Mouse (Mus musculus): ENCODE measurements at regions not wholly inside any gene's neighbourhood (a gene's known extent, or its start where the extent isn't known, plus 50 kb on each side); places are given as distances from the start of the nearest gene placed in this dataset.

- TF ChIP-seq CHD2 (IDR thresholded peaks at IDR 0.05; ENCODE audit: low read length) (no peak), E2F4 (IDR thresholded peaks at IDR 0.05; ENCODE audit: borderline replicate concordance, low read depth, low read length) (no peak), TAL1 (IDR thresholded peaks at IDR 0.05; ENCODE audit: low read length) (no peak), RAD21 (IDR thresholded peaks at IDR 0.05; ENCODE audit: low read depth, low read length) (no peak), MXI1 (IDR thresholded peaks at IDR 0.05; ENCODE audit: low read depth, low read length) (no peak), GATA1 (IDR thresholded peaks at IDR 0.05; ENCODE audit: low read depth, low read length) (no peak), SIN3A (IDR thresholded peaks at IDR 0.05; ENCODE audit: low read length) (no peak), UBTF (IDR thresholded peaks at IDR 0.05; ENCODE audit: borderline replicate concordance, insufficient read depth, low read depth, low read length) (no peak), CHD1 (IDR thresholded peaks at IDR 0.05; ENCODE audit: low read depth, low read length) (no peak), MAX (IDR thresholded peaks at IDR 0.05; ENCODE audit: low read length) (no peak), BHLHE40 (IDR thresholded peaks at IDR 0.05; ENCODE audit: borderline replicate concordance, low read depth, low read length) (no peak), ZKSCAN1 (IDR thresholded peaks at IDR 0.05; ENCODE audit: low read depth, low read length) (no peak), HCFC1 (IDR thresholded peaks at IDR 0.05; ENCODE audit: low read depth, low read length) (no peak), TBP (IDR thresholded peaks at IDR 0.05; ENCODE audit: low read depth, low read length) (no peak)
- no peak overlapping the region for H3K4me3 ChIP-seq (ENCODE audit: control insufficient read depth in 1 of 2, insufficient read depth in 1 of 2, low read depth in 2 of 2, low read length in 2 of 2)
These were observed 817.3 kb downstream of the Fam181b start for GRCm38 (mm10) chr7:93896921-93897320.

GRCm38 (mm10) chr7:93902770-93903169 is 823.1 kb downstream of the Fam181b start:
- Histone ChIP-seq H3K79me2 (ENCODE audit: control insufficient read depth, insufficient read depth, low read length, poor library complexity) (no peaks in the 10 kb centered on the region), H3K9me3 (replicated peaks; ENCODE audit: insufficient read depth, low read length) (no peaks in the 10 kb centered on the region), H3K9ac (ENCODE audit: control insufficient read depth, low read depth, low read length, poor library complexity, severe bottlenecking) (no peak overlapping the region), H3K27me3 (ENCODE audit: control insufficient read depth in 1 of 2, insufficient read depth in 2 of 2, low read length in 2 of 2) (no peaks in the 10 kb centered on the region), H3K4me1 (ENCODE audit: control insufficient read depth in 1 of 2, insufficient read depth in 2 of 2, low read length in 2 of 2) (no peaks in the 10 kb centered on the region), H3K36me3 (ENCODE audit: control insufficient read depth in 1 of 2, insufficient read depth in 2 of 2, low read length in 2 of 2) (no peaks in the 10 kb centered on the region), H3K27ac (ENCODE audit: control insufficient read depth, low read depth, low read length) (no peak overlapping the region), H3K4me3 (ENCODE audit: control insufficient read depth in 1 of 2, insufficient read depth in 1 of 2, low read depth in 2 of 2, low read length in 2 of 2) (no peak overlapping the region)
- TF ChIP-seq RAD21 (IDR thresholded peaks at IDR 0.05; ENCODE audit: low read depth, low read length): no peak
- TF ChIP-seq POLR2A (IDR thresholded peaks at IDR 0.05; ENCODE audit: control insufficient read depth in 1 of 2, insufficient read depth in 1 of 2, low read depth in 1 of 2, low read length in 2 of 2, poor library complexity in 1 of 2): no peak
- DNase-seq (ENCODE audit: low read depth, low spot score): no peak

More at GRCm38 (mm10) chr7:93896921-93897320, 817.3 kb downstream of the Fam181b start:
- Histone ChIP-seq H3K79me2 (ENCODE audit: control insufficient read depth, insufficient read depth, low read length, poor library complexity) (no peaks in the 10 kb centered on the region), H3K4me1 (ENCODE audit: control insufficient read depth in 1 of 2, insufficient read depth in 2 of 2, low read length in 2 of 2) (no peaks in the 10 kb centered on the region), H3K36me3 (ENCODE audit: control insufficient read depth in 1 of 2, insufficient read depth in 2 of 2, low read length in 2 of 2) (no peaks in the 10 kb centered on the region), H3K27ac (ENCODE audit: control insufficient read depth, low read depth, low read length) (no peak overlapping the region), H3K27me3 (ENCODE audit: control insufficient read depth in 1 of 2, insufficient read depth in 2 of 2, low read length in 2 of 2) (no peaks in the 10 kb centered on the region), H3K9me3 (replicated peaks; ENCODE audit: insufficient read depth, low read length) (no peaks in the 10 kb centered on the region), H3K9ac (ENCODE audit: control insufficient read depth, low read depth, low read length, poor library complexity, severe bottlenecking) (no peak overlapping the region)
- no peak for DNase-seq (ENCODE audit: low read depth, low spot score)

- Histone ChIP-seq H3K27ac (ENCODE audit: control insufficient read depth, low read depth, low read length) (no peak overlapping the region), H3K4me1 (ENCODE audit: control insufficient read depth in 1 of 2, insufficient read depth in 2 of 2, low read length in 2 of 2) (no peaks in the 10 kb centered on the region), H3K79me2 (ENCODE audit: control insufficient read depth, insufficient read depth, low read length, poor library complexity) (no peaks in the 10 kb centered on the region), H3K9me3 (replicated peaks; ENCODE audit: insufficient read depth, low read length) (no peaks in the 10 kb centered on the region), H3K9ac (ENCODE audit: control insufficient read depth, low read depth, low read length, poor library complexity, severe bottlenecking) (no peak overlapping the region), H3K27me3 (ENCODE audit: control insufficient read depth in 1 of 2, insufficient read depth in 2 of 2, low read length in 2 of 2) (no peaks in the 10 kb centered on the region), H3K4me3 (ENCODE audit: control insufficient read depth in 1 of 2, insufficient read depth in 1 of 2, low read depth in 2 of 2, low read length in 2 of 2) (no peak overlapping the region), H3K36me3 (ENCODE audit: control insufficient read depth in 1 of 2, insufficient read depth in 2 of 2, low read length in 2 of 2) (no peaks in the 10 kb centered on the region)
- TF ChIP-seq ZNF384 (IDR thresholded peaks at IDR 0.05; ENCODE audit: low read depth, low read length) (no peak), POLR2AphosphoS2 (IDR thresholded peaks at IDR 0.05; ENCODE audit: low read length) (no peak), POLR2AphosphoS5 (IDR thresholded peaks at IDR 0.05; ENCODE audit: borderline replicate concordance, low read depth, low read length) (no peak), NRF1 (IDR thresholded peaks at IDR 0.05; ENCODE audit: insufficient read depth, low read depth, low read length, poor library complexity, severe bottlenecking) (no peak), MYC (IDR thresholded peaks at IDR 0.05; ENCODE audit: low read depth, low read length) (no peak), BHLHE40 (IDR thresholded peaks at IDR 0.05; ENCODE audit: borderline replicate concordance, low read depth, low read length) (no peak), CHD1 (IDR thresholded peaks at IDR 0.05; ENCODE audit: low read depth, low read length) (no peak), CTCF (IDR thresholded peaks at IDR 0.05 in 2 of 3, conservative IDR thresholded peaks at IDR 0.05 in 1 of 3; ENCODE audit: control insufficient read depth in 1 of 3, insufficient read depth in 1 of 3, low read depth in 2 of 3, low read length in 3 of 3, poor library complexity in 1 of 3, severe bottlenecking in 1 of 3) (no peak)
- DNase-seq (ENCODE audit: low read depth, low spot score): no peak
These were observed 857.3 kb downstream of the Fam181b start for GRCm38 (mm10) chr7:93936925-93937324.

All from MEL (cell line).